Mouse (Mus musculus) brain, embryonic 14.5 days (tissue): ENCODE results near the gene Mlip.

ENCODE experiments used
- CTCF ChIP-seq: fragments of 200-500 bp; IDR thresholded peaks from 2 replicates; pipeline ENCODE4 v1.5.1; 2012; ENCODE audit warnings: inconsistent platforms, mild to moderate bottlenecking, moderate library complexity, borderline replicate concordance; ENCODE audit not compliant: insufficient read depth, insufficient read length; ENCODE audit errors: extremely low read depth
- POLR2A ChIP-seq: fragments of 200-500 bp; IDR thresholded peaks from 2 replicates; pipeline ENCODE4 v1.6.1; 2012; ENCODE audit warnings: mild to moderate bottlenecking, inconsistent platforms, borderline replicate concordance; ENCODE audit not compliant: poor library complexity, insufficient read depth, insufficient read length, severe bottlenecking; ENCODE audit errors: extremely low read depth

DNA sequence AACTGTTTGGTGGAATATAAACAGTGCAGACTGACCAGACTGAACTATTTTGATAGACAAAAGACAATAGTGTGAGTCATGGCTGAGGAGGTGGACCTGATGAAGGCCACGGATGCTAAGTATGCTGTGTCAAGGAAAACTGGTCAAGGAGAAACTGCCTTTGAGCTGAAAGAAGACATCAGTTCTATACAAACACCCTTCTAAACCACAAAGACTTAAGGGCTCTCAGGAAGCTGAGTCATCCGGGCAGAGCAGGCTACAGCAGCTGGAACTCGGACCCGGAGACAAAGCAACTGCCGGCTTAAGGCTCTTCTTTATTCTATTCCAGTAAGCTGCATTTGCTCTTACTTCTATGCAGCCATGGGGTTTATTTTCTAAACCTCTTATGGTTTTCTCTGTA, 180.7 kb downstream of the Mlip start:
- TF ChIP-seq CTCF (no peak), POLR2A (no peak)
